8 mouse cellular contexts compared by ENCODE assay signal in genomic region chr12:61522829-61523370, GRCm38 (mm10). TPM values are rescaled to one million over a fixed set of nuclear protein-coding genes. Genes with fewer than 3 reads are reported as not detected.
DNase-seq lines count a peak whose midpoint lies in the region; ATAC-seq and TF ChIP-seq lines count a peak whose summit lies in the region.

TSS of gene Lrfn5 (plus strand) at chr12:61523150.

- peak within 1 kb of the TSS; percentile 71 for H3K4me2 ChIP-seq in forebrain, embryonic 15.5 days (replicated peaks)
- peak within 1 kb of the TSS; percentile 77 for H3K4me2 ChIP-seq in intestine, embryonic 14.5 days (ENCODE audit: low read length)
- H3K4me2 ChIP-seq in limb, embryonic 11.5 days (ENCODE audit: low read depth, severe bottlenecking): peak within 1 kb of the TSS; percentile 75
- peak within 1 kb of the TSS; percentile 79 for H3K4me2 ChIP-seq in neural tube, embryonic 12.5 days (replicated peaks)

- H3K36me3 ChIP-seq in forebrain, embryonic 15.5 days: no peaks in the 10 kb centered on the region
- no peaks in the 10 kb centered on the region for H3K36me3 ChIP-seq in intestine, embryonic 14.5 days (ENCODE audit: control insufficient read depth, insufficient read depth, low read length)
- no peaks in the 10 kb centered on the region for H3K36me3 ChIP-seq in limb, embryonic 11.5 days (ENCODE audit: control insufficient read depth, insufficient read depth, low read length)
- no peaks in the 10 kb centered on the region for H3K36me3 ChIP-seq in neural tube, embryonic 12.5 days

- DNase-seq in cerebellum, adult 9-10 months: no peak
- peak; percentile 83 for DNase-seq in intestine, embryonic 14.5 days (ENCODE audit: low spot score)
- DNase-seq in limb, embryonic 11.5 days (ENCODE audit: low spot score): peak; percentile 78
- DNase-seq in spleen, postnatal 14 days (ENCODE audit: low spot score in 2 of 2): no peak

- TF ChIP-seq POLR2A in bone marrow macrophage, adult 2 months (IDR thresholded peaks at IDR 0.05; ENCODE audit: borderline replicate concordance, low read depth, low read length): no peak

- TF ChIP-seq CTCF in bone marrow macrophage, adult 2 months (IDR thresholded peaks at IDR 0.05; ENCODE audit: low read depth, low read length): no peak

- no peaks in the 10 kb centered on the region for H3K4me1 ChIP-seq in bone marrow macrophage, adult 2 months (ENCODE audit: control insufficient read depth, insufficient read depth, low read length)
- peaks cover 24% of the 10 kb centered on the region for H3K4me1 ChIP-seq in forebrain, embryonic 15.5 days
- H3K4me1 ChIP-seq in intestine, embryonic 14.5 days (replicated peaks; ENCODE audit: control insufficient read depth, insufficient read depth, low read length): peaks cover 12% of the 10 kb centered on the region; the same call in 1 of the 2 replicates
- H3K4me1 ChIP-seq in limb, embryonic 11.5 days (ENCODE audit: control insufficient read depth, insufficient read depth, low read length): 0 out of 2 replicates have a peak, but pooled peaks cover 6% of the 10 kb centered on the region
- peaks cover 18% of the 10 kb centered on the region for H3K4me1 ChIP-seq in neural tube, embryonic 12.5 days

- peak within 1 kb of the TSS; percentile 82 for H3K9ac ChIP-seq in forebrain, embryonic 15.5 days (replicated peaks)
- H3K9ac ChIP-seq in intestine, embryonic 14.5 days (ENCODE audit: low read length): peak within 1 kb of the TSS; percentile 47
- H3K9ac ChIP-seq in limb, embryonic 11.5 days (ENCODE audit: low read length): peak within 1 kb of the TSS; percentile 58
- H3K9ac ChIP-seq in neural tube, embryonic 12.5 days: peak within 1 kb of the TSS; percentile 69

- H3K27me3 ChIP-seq in forebrain, embryonic 15.5 days: peaks cover 4% of the 10 kb centered on the region; the same call in 1 of the 2 replicates
- H3K27me3 ChIP-seq in intestine, embryonic 14.5 days (replicated peaks; ENCODE audit: control insufficient read depth, insufficient read depth, low read length): peaks cover 47% of the 10 kb centered on the region
- peaks cover 29% of the 10 kb centered on the region for H3K27me3 ChIP-seq in limb, embryonic 11.5 days (ENCODE audit: control insufficient read depth, insufficient read depth, low read length)
- peaks cover 33% of the 10 kb centered on the region for H3K27me3 ChIP-seq in neural tube, embryonic 12.5 days (replicated peaks)

- peak within 1 kb of the TSS; percentile 31 for H3K4me3 ChIP-seq in bone marrow macrophage, adult 2 months (ENCODE audit: insufficient read depth, low read length)
- H3K4me3 ChIP-seq in forebrain, embryonic 15.5 days: peak within 1 kb of the TSS; percentile 74
- peak within 1 kb of the TSS; percentile 42 for H3K4me3 ChIP-seq in intestine, embryonic 14.5 days (ENCODE audit: low read depth, low read length)
- H3K4me3 ChIP-seq in limb, embryonic 11.5 days (ENCODE audit: low read depth, low read length): peak within 1 kb of the TSS; percentile 48
- H3K4me3 ChIP-seq in neural tube, embryonic 12.5 days: peak within 1 kb of the TSS; percentile 63

- no peaks in the 10 kb centered on the region for H3K9me3 ChIP-seq in forebrain, embryonic 15.5 days
- H3K9me3 ChIP-seq in intestine, embryonic 14.5 days (ENCODE audit: control insufficient read depth, low read length): no peaks in the 10 kb centered on the region
- no peaks in the 10 kb centered on the region for H3K9me3 ChIP-seq in limb, embryonic 11.5 days (ENCODE audit: control insufficient read depth, low read length)
- no peaks in the 10 kb centered on the region for H3K9me3 ChIP-seq in neural tube, embryonic 12.5 days

- H3K27ac ChIP-seq in bone marrow macrophage, adult 2 months (ENCODE audit: insufficient read depth, low read depth, low read length): no peak within 1 kb of the TSS
- peak within 1 kb of the TSS; percentile 95 for H3K27ac ChIP-seq in forebrain, embryonic 15.5 days (replicated peaks)
- H3K27ac ChIP-seq in intestine, embryonic 14.5 days (ENCODE audit: low read depth): no peak within 1 kb of the TSS; the same call in 1 of the 2 replicates
- H3K27ac ChIP-seq in limb, embryonic 11.5 days (replicated peaks; ENCODE audit: low read depth, low read length): no peak within 1 kb of the TSS
- H3K27ac ChIP-seq in neural tube, embryonic 12.5 days: peak within 1 kb of the TSS; percentile 62; the same call in 1 of the 2 replicates

- under 1% methylated on average over 45 of the region's 50 CpGs for WGBS in forebrain, embryonic 15.5 days
- WGBS in intestine, embryonic 14.5 days: under 1% methylated on average over 50 of the region's 50 CpGs
- under 1% methylated on average over 34 of the region's 50 CpGs for WGBS in limb, embryonic 11.5 days
- WGBS in neural tube, embryonic 12.5 days: under 1% methylated on average over 50 of the region's 50 CpGs

- ATAC-seq in cerebellum, adult (ENCODE audit: insufficient number of reproducible peaks, low FRiP score, low TSS enrichment): peak; percentile 77
- ATAC-seq in forebrain, embryonic 15.5 days (replicated peaks): peak; percentile 90
- peak; percentile 89 for ATAC-seq in intestine, embryonic 14.5 days (replicated peaks; ENCODE audit: low FRiP score, low TSS enrichment, low read depth)
- peak; percentile 87 for ATAC-seq in limb, embryonic 11.5 days (ENCODE audit: insufficient number of reproducible peaks, low FRiP score, low TSS enrichment, low read depth)
- peak; percentile 85 for ATAC-seq in neural tube, embryonic 12.5 days (ENCODE audit: low FRiP score, low read depth)

RNA-seq across cellular contexts. Expression of gene Lrfn5, which starts in this region (rescaled TPM):
- polyA plus RNA-seq in bone marrow macrophage, adult 2 months (2012; ENCODE audit: insufficient read depth, insufficient read length, missing spikeins): 0.25 and 0.27 TPM in 2 replicates
- 55.8 and 60.9 TPM in 2 replicates for polyA plus RNA-seq in forebrain, embryonic 15.5 days (2015; fragmentation: Nextera tagmentation; extraction: Ambion mirVana)
- polyA plus RNA-seq in intestine, embryonic 14.5 days (2014; fragmentation: Nextera tagmentation; extraction: Ambion mirVana): 2.3 and 2.5 TPM in 2 replicates
- polyA plus RNA-seq in limb, embryonic 11.5 days (2014; fragmentation: Nextera tagmentation; extraction: Ambion mirVana): 0.41 and 0.76 TPM in 2 replicates
- 19.0 and 20.1 TPM in 2 replicates for polyA plus RNA-seq in neural tube, embryonic 12.5 days (2016; fragmentation: Nextera tagmentation; extraction: Ambion mirVana)

Comparison
In these comparisons a context has a peak if more than half of its experiments do, and no peak if none do; other contexts are left out.
1. Peak in DNase-seq, ATAC-seq, H3K4me3 ChIP-seq, H3K9ac ChIP-seq and H3K4me2 ChIP-seq in limb, embryonic 11.5 days; RNA of the gene not detected or under 1 TPM.
2. H3K27ac ChIP-seq: peak in forebrain, embryonic 15.5 days (single experiment) and neural tube, embryonic 12.5 days (single experiment); none in bone marrow macrophage, adult 2 months (single experiment), intestine, embryonic 14.5 days (single experiment) and limb, embryonic 11.5 days (single experiment).
3. Peak in every context shown above with its lines, with median percentiles within 50 percentile points of each other: ATAC-seq, H3K4me3 ChIP-seq, H3K4me2 ChIP-seq and H3K9ac ChIP-seq.